Comparison of ENCODE assay signal across 34 mouse cellular contexts in the genomic region with DNA sequence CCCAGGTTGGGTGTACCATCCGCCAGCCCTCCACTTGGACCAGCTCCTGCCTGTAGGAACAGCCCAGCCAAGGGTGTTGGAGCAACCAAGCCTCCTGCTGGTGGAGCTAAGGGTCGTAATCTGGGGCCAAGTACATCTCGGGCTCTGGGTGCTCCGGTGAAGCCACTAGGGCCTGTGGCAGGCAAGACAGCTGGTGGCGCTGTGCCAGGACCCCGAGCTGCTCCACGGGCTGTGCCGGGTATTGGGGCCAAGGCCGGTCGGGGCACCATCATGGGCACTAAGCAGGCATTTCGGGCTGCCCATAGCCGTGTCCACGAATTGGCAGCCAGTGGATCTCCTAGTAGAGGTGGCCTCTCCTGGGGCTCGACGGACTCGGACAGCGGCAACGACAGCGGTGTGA. TPM values are rescaled to one million over a fixed set of nuclear protein-coding genes. Genes with fewer than 3 reads are reported as not detected.
A peak's percentile ranks its signal among the peaks of the same experiment; 100 is the strongest.
DNase-seq lines count a peak whose midpoint lies in the region; ATAC-seq lines count a peak whose summit lies in the region.
"Had no signal": no experiment of that assay in that cellular context is flagged by ENCODE, and none has a peak within 500 bp of the region (broad histone marks: within the 10 kb centered on the region; RNA-seq: fewer than 3 reads in every experiment).

No protein-coding gene starts in this region.

- peaks cover 75% of the 10 kb centered on the region for H3K36me3 ChIP-seq in hindbrain, embryonic 10.5 days
- peaks cover 61% of the 10 kb centered on the region for H3K36me3 ChIP-seq in hindbrain, embryonic 13.5 days
- H3K36me3 ChIP-seq: liver, embryonic 13.5 days had no signal

- H3K4me1 ChIP-seq in hindbrain, embryonic 10.5 days (replicated peaks) = peaks cover 49% of the 10 kb centered on the region
- H3K4me1 ChIP-seq in hindbrain, embryonic 13.5 days (replicated peaks) = peaks cover 13% of the 10 kb centered on the region
- H3K4me1 ChIP-seq: liver, embryonic 13.5 days; megakaryocyte, embryonic 14.5 days had no signal

- 95% methylated on average over 19 of the region's 19 CpGs for WGBS in hindbrain, embryonic 10.5 days
- WGBS in hindbrain, embryonic 13.5 days = 94% methylated on average over 19 of the region's 19 CpGs

- no peak overlapping the region for H3K4me3 ChIP-seq in hindbrain, embryonic 10.5 days
- H3K4me3 ChIP-seq in hindbrain, embryonic 13.5 days = no peak overlapping the region
- H3K4me3 ChIP-seq: embryonic facial prominence, embryonic 12.5 days; heart, adult 2 months; heart, embryonic 13.5 days; left cerebral cortex, adult 2 months; limb, embryonic 15.5 days; liver, embryonic 13.5 days; megakaryocyte, embryonic 14.5 days; midbrain, embryonic 13.5 days had no signal

- H3K4me2 ChIP-seq in hindbrain, embryonic 13.5 days = no peak overlapping the region
- H3K4me2 ChIP-seq: embryonic facial prominence, embryonic 12.5 days; heart, embryonic 13.5 days; limb, embryonic 15.5 days; liver, embryonic 13.5 days; midbrain, embryonic 13.5 days had no signal

- peak; percentile 32 to 66 for DNase-seq in adrenal gland, adult (ENCODE audit: inconsistent age in 2 of 2, low spot score in 1 of 2)
- no peak for DNase-seq in adrenal gland, adult 18-20 months (ENCODE audit: low spot score in 2 of 2)
- DNase-seq in hindbrain, embryonic 10.5 days (ENCODE audit: low spot score) = no peak
- DNase-seq in testis, postnatal 10 days (ENCODE audit: low spot score) = peak; percentile 65
- no peak for DNase-seq in testis, postnatal 14 days (ENCODE audit: low spot score)
- DNase-seq in layer of hippocampus, postnatal 25 days (ENCODE audit: extremely low spot score in 1 of 2, low spot score in 1 of 2) = no peak
- DNase-seq: cerebellum, adult 2 months; cerebellum, postnatal 36 days; heart, adult 2 months; heart, postnatal 10 days; kidney, adult 9 months; kidney, postnatal 10 days; layer of hippocampus, adult 9-11 months; liver, embryonic 13.5 days; lung, adult 18-20 months; lung, postnatal 4 days; retina, postnatal 1 day; right cerebral cortex, postnatal 14 days; thymus, postnatal 14 days had no signal

- ATAC-seq in hindbrain, embryonic 13.5 days (ENCODE audit: low FRiP score) = no peak
- ATAC-seq: forebrain, embryonic 14.5 days; intestine, embryonic 16.5 days; lung, postnatal 0 days; midbrain, embryonic 13.5 days; Patski had no signal

- no peaks in the 10 kb centered on the region for H3K9me3 ChIP-seq in hindbrain, embryonic 10.5 days
- H3K9me3 ChIP-seq in hindbrain, embryonic 13.5 days = no peaks in the 10 kb centered on the region
- H3K9me3 ChIP-seq: embryonic facial prominence, embryonic 12.5 days; heart, embryonic 13.5 days; limb, embryonic 15.5 days; liver, embryonic 13.5 days; megakaryocyte, embryonic 14.5 days; midbrain, embryonic 13.5 days had no signal

- H3K27ac ChIP-seq in hindbrain, embryonic 10.5 days = 0 out of 2 replicates have a peak overlapping the region, but pooled peaks have one; percentile 35
- H3K27ac ChIP-seq in hindbrain, embryonic 13.5 days = no peak overlapping the region
- H3K27ac ChIP-seq: embryonic facial prominence, embryonic 12.5 days; heart, adult 2 months; heart, embryonic 13.5 days; left cerebral cortex, adult 2 months; limb, embryonic 15.5 days; liver, embryonic 13.5 days; midbrain, embryonic 13.5 days had no signal

- H3K9ac ChIP-seq in hindbrain, embryonic 13.5 days = no peak overlapping the region
- H3K9ac ChIP-seq: embryonic facial prominence, embryonic 12.5 days; heart, embryonic 13.5 days; limb, embryonic 15.5 days; liver, embryonic 13.5 days; midbrain, embryonic 13.5 days had no signal

- H3K27me3 ChIP-seq in hindbrain, embryonic 10.5 days (ENCODE audit: insufficient read depth, poor library complexity, severe bottlenecking) = no peaks in the 10 kb centered on the region; the same call in 1 of the 2 replicates
- peaks cover 26% of the 10 kb centered on the region for H3K27me3 ChIP-seq in hindbrain, embryonic 13.5 days
- H3K27me3 ChIP-seq: embryonic facial prominence, embryonic 12.5 days; limb, embryonic 15.5 days; liver, embryonic 13.5 days; midbrain, embryonic 13.5 days; Patski had no signal

RNA-seq across cellular contexts. Expression of a gene that starts 31.7 kb away (rescaled TPM):
- total RNA-seq in adrenal gland, adult 18-20 months (2021) = 1 to 10 TPM; 6.9 to 7.1 TPM
- 2.7 and 3.1 TPM in 2 replicates for polyA plus RNA-seq in hindbrain, embryonic 10.5 days (2016; fragmentation: Nextera tagmentation; extraction: Ambion mirVana)
- polyA plus RNA-seq in hindbrain, embryonic 13.5 days (2015; fragmentation: Nextera tagmentation; extraction: Ambion mirVana) = 3.8 and 4.4 TPM in 2 replicates
- total RNA-seq in layer of hippocampus, postnatal 25 days (2021) = 1 to 10 TPM; 5.2 to 6.6 TPM
- total RNA-seq: CH12.LX; hematopoietic stem cell, adult 5-6 weeks; monocyte, adult 5-6 weeks had no signal
- polyA plus RNA-seq: C2C12 had no signal

Comparison
In these comparisons a context has a peak if more than half of its experiments do, and no peak if none do; other contexts are left out.
1. DNase-seq: peak in adrenal gland, adult (2 of 2) and testis, postnatal 10 days (single experiment); none in adrenal gland, adult 18-20 months (0 of 2), hindbrain, embryonic 10.5 days (single experiment), testis, postnatal 14 days (single experiment) and layer of hippocampus, postnatal 25 days (0 of 2).